Mouse (Mus musculus) forebrain, embryonic 11.5 days (tissue): Measurements from ENCODE around the gene Rfx7. TPM values are rescaled to one million over a fixed set of nuclear protein-coding genes. Genes with fewer than 3 reads are reported as not detected.

ENCODE experiments used
- ATAC-seq: fragments of 200-750 bp; cut with Nextera tagmentation; replicated peaks from 2 replicates; pipeline ENCODE4 v1.8.0; 2017; ENCODE audit warnings: moderate TSS enrichment; ENCODE audit not compliant: low FRiP score
- DNase-seq: peaks from one replicate; pipeline ENCODE4 v3.0.0-alpha.2; 2017; ENCODE audit warnings: low spot score
- H3K27ac ChIP-seq: fragments of 300-500 bp; sonication (generic); 2 replicates; pipeline ENCODE4 v1.5.1; 2014; ENCODE audit warnings: low read depth, low read length
- H3K27me3 ChIP-seq: fragments of 300-500 bp; sonication (generic); 2 replicates; pipeline ENCODE4 v1.6.1; 2014; ENCODE audit warnings: mild to moderate bottlenecking, low read length, mixed read lengths; ENCODE audit not compliant: control insufficient read depth, insufficient read depth
- H3K36me3 ChIP-seq: fragments of 300-500 bp; sonication (generic); 2 replicates; pipeline ENCODE4 v1.6.1; 2014; ENCODE audit warnings: mild to moderate bottlenecking, low read length, moderate library complexity, mixed read lengths; ENCODE audit not compliant: control insufficient read depth, insufficient read depth
- H3K4me1 ChIP-seq: fragments of 300-500 bp; sonication (generic); replicated peaks from 2 replicates; pipeline ENCODE4 v1.6.1; 2014; ENCODE audit warnings: low read length, mixed read lengths; ENCODE audit not compliant: control insufficient read depth, insufficient read depth
- H3K4me2 ChIP-seq: fragments of 300-500 bp; sonication (generic); 2 replicates; pipeline ENCODE4 v1.6.1; 2014; ENCODE audit warnings: low read depth, mild to moderate bottlenecking, low read length, moderate library complexity, mixed read lengths; ENCODE audit not compliant: severe bottlenecking
- H3K4me3 ChIP-seq: fragments of 300-500 bp; sonication (generic); 2 replicates; pipeline ENCODE4 v1.5.1; 2014; ENCODE audit warnings: low read depth, low read length
- H3K9ac ChIP-seq: fragments of 300-500 bp; sonication (generic); 2 replicates; pipeline ENCODE4 v1.6.1; 2014; ENCODE audit warnings: low read length
- H3K9me3 ChIP-seq: fragments of 300-500 bp; sonication (generic); 2 replicates; pipeline ENCODE4 v1.6.1; 2016; ENCODE audit warnings: low read length, mixed read lengths; ENCODE audit not compliant: control insufficient read depth
- WGBS: fragments of 180-500 bp; shearing (Covaris S2); extraction: QIAGEN DNeasy Blood & Tissue Kit; methylation state at CpG from one replicate; pipeline ENCODE4 v1.1.7; 2014; 5-methylcytosine and 5-hydroxymethylcytosine counted together
- polyA plus RNA-seq: library from polyadenylated mRNA; unstranded; fragments of >200 nt; fragmentation: Nextera tagmentation; extraction: Ambion mirVana; gene quantifications from 2 replicates; pipeline ENCODE4 v1.2.1, GENCODE M21; 2014

The Rfx7 gene
- polyA plus RNA-seq, 1 experiment from 2014 or later = 28.0 TPM

- DNase-seq = no peak
- WGBS = 63% methylated on average over 3 of the region's 3 CpGs
- H3K4me2 ChIP-seq = no peak overlapping the region
- H3K27ac ChIP-seq = no peak overlapping the region
- H3K36me3 ChIP-seq = no peaks in the 10 kb centered on the region
- no peaks in the 10 kb centered on the region for H3K4me1 ChIP-seq
- no peak overlapping the region for H3K9ac ChIP-seq
- no peak overlapping the region for H3K4me3 ChIP-seq
- no peak for ATAC-seq
- H3K9me3 ChIP-seq = no peaks in the 10 kb centered on the region
- H3K27me3 ChIP-seq = no peaks in the 10 kb centered on the region
Measured at GRCm38 (mm10) chr9:72497171-72497570, 34.9 kb upstream of the Rfx7 start.

GRCm38 (mm10) chr9:72512229-72512981 lies 19.6 kb upstream of the Rfx7 start:
- DNase-seq (no peak), ATAC-seq (no peak)
- 58% methylated on average over 11 of the region's 11 CpGs for WGBS
- Histone ChIP-seq H3K27me3 (no peaks in the 10 kb centered on the region), H3K36me3 (no peaks in the 10 kb centered on the region), H3K4me3 (no peak overlapping the region), H3K27ac (no peak overlapping the region), H3K4me1 (no peaks in the 10 kb centered on the region), H3K9ac (no peak overlapping the region), H3K9me3 (no peaks in the 10 kb centered on the region), H3K4me2 (no peak overlapping the region)

- no peak overlapping the region for H3K9ac ChIP-seq
- no peak overlapping the region for H3K4me3 ChIP-seq
- no peaks in the 10 kb centered on the region for H3K9me3 ChIP-seq
- no peak for DNase-seq
- no peaks in the 10 kb centered on the region for H3K36me3 ChIP-seq
- H3K4me2 ChIP-seq = no peak overlapping the region
- H3K4me1 ChIP-seq = no peaks in the 10 kb centered on the region
- no peak overlapping the region for H3K27ac ChIP-seq
- H3K27me3 ChIP-seq = no peaks in the 10 kb centered on the region
- no peak for ATAC-seq
Measured at GRCm38 (mm10) chr9:72515366-72515765, 16.7 kb upstream of the Rfx7 start.

- H3K27ac ChIP-seq = no peak overlapping the region
- no peaks in the 10 kb centered on the region for H3K4me1 ChIP-seq
- no peaks in the 10 kb centered on the region for H3K9me3 ChIP-seq
- DNase-seq (no peak), ATAC-seq (no peak)
- H3K27me3 ChIP-seq = no peaks in the 10 kb centered on the region
- no peak overlapping the region for H3K9ac ChIP-seq
- H3K4me2 ChIP-seq = no peak overlapping the region
- H3K4me3 ChIP-seq = no peak overlapping the region
- no peaks in the 10 kb centered on the region for H3K36me3 ChIP-seq
Measured at GRCm38 (mm10) chr9:72519246-72519645, 12.8 kb upstream of the Rfx7 start.

- ATAC-seq (no peak), DNase-seq (no peak)
- H3K4me1 ChIP-seq = no peaks in the 10 kb centered on the region
- H3K4me2 ChIP-seq = no peak overlapping the region
- no peaks in the 10 kb centered on the region for H3K27me3 ChIP-seq
- no peak overlapping the region for H3K9ac ChIP-seq
- no peaks in the 10 kb centered on the region for H3K9me3 ChIP-seq
- H3K27ac ChIP-seq = no peak overlapping the region
- no peak overlapping the region for H3K4me3 ChIP-seq
- no peaks in the 10 kb centered on the region for H3K36me3 ChIP-seq
Measured at GRCm38 (mm10) chr9:72520849-72521248, 11.2 kb upstream of the Rfx7 start.

GRCm38 (mm10) chr9:72526091-72526490 lies 5.9 kb upstream of the Rfx7 start:
- Histone ChIP-seq H3K36me3 (no peaks in the 10 kb centered on the region), H3K27ac (no peak overlapping the region), H3K27me3 (no peaks in the 10 kb centered on the region), H3K9me3 (no peaks in the 10 kb centered on the region), H3K9ac (no peak overlapping the region), H3K4me2 (no peak overlapping the region), H3K4me1 (peaks cover 7% of the 10 kb centered on the region), H3K4me3 (no peak overlapping the region)
- 86% methylated on average over 1 of the region's 1 CpGs for WGBS
- ATAC-seq (no peak), DNase-seq (no peak)

GRCm38 (mm10) chr9:72530237-72530636 lies 1.8 kb upstream of the Rfx7 start:
- no peak for ATAC-seq
- no peak overlapping the region for H3K4me2 ChIP-seq
- 1% methylated on average over 12 of the region's 12 CpGs for WGBS

GRCm38 (mm10) chr9:72530824-72531223 lies 1.2 kb upstream of the Rfx7 start:
- H3K9me3 ChIP-seq = no peaks in the 10 kb centered on the region
- H3K27me3 ChIP-seq = no peaks in the 10 kb centered on the region
- H3K27ac ChIP-seq = peak overlapping the region; percentile 99
- ATAC-seq (peak; percentile 5; the same call in 1 of the 2 replicates), DNase-seq (no peak)
- WGBS = 38% methylated on average over 4 of the region's 4 CpGs
- peak overlapping the region; percentile 98 for H3K9ac ChIP-seq
- H3K4me2 ChIP-seq = peak overlapping the region; percentile 70
- no peaks in the 10 kb centered on the region for H3K36me3 ChIP-seq
- peak overlapping the region; percentile 92 for H3K4me3 ChIP-seq
- peaks cover 8% of the 10 kb centered on the region for H3K4me1 ChIP-seq

More at GRCm38 (mm10) chr9:72530237-72530636, 1.8 kb upstream of the Rfx7 start:
- H3K4me1 ChIP-seq = peaks cover 8% of the 10 kb centered on the region
- no peaks in the 10 kb centered on the region for H3K27me3 ChIP-seq
- H3K4me3 ChIP-seq = no peak overlapping the region
- no peak overlapping the region for H3K9ac ChIP-seq
- H3K9me3 ChIP-seq = no peaks in the 10 kb centered on the region
- H3K27ac ChIP-seq = 0 out of 2 replicates have a peak overlapping the region, but pooled peaks have one; percentile 99
- DNase-seq = peak; percentile 93
- no peaks in the 10 kb centered on the region for H3K36me3 ChIP-seq
